Mouse (Mus musculus): Measurements from ENCODE around the gene Olfr420.

- TF ChIP-seq CTCF (IDR thresholded peaks at IDR 0.05) (no peak), EP300 (IDR thresholded peaks at IDR 0.05) (no peak)
Measured at GRCm38 (mm10) chr1:174158512-174158911, 3.1 kb downstream of the Olfr420 start.
